Mouse (Mus musculus): Measurements from ENCODE around the gene Golga3.

The Golga3 gene

DNA sequence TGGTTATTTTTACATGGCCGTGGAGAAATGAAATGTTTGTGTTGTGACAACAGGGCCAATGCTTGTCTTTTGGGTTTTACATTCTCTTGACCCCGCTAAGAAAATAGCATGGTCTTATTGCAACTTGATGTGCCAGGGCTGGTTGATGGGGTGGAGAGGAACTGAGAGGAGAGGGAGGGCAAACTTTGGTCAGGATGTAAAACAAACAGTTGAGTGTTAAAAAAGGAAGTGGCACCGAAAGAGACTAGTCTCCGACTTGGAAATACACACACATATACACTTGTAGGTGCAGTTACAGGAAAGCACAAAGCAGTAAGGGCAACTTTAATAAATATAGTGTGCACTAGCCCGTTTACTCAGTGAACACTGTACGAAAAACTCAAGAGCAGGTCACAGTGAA is 55.8 kb downstream of the Golga3 start:
- DNase-seq = no peak

DNA sequence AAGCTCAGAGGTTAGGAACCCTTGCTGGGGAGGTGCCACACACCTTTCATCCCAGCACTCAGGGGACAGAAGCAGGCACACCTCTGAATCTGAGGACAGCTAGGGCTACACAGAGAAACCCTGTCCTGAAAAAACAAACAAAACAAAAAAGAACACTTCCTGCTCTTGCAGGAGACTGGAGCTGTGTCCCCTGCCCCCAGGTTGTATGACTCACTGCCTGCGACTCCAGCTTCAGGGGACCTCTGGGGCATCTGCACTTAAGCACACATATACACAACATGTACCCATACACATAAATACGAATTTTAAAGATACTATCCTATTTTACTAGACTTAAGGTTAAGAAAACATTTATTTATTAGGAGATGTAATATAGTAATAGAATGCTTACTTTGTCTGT is 67.6 kb downstream of the Golga3 start:
- no peak for DNase-seq

DNA sequence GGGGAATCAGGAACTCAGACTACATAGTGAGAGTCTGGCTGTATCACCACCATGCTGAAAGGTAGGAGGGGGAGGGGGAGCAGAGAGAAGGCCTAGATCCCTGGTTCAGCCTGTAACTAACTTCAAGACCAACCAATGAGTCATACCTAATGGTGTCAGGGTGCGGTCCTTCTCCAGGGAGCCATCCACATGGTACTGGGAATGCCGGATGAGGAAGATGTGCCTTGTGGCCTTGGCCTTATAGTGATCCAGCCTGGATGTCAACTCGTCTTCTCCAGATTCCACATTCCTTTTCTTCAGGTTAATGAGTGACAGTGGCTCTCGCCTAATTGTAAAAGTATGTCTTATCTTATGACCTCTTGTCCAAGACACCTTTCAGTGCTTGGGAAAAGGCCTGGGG is 90.4 kb downstream of the Golga3 start:
- DNase-seq = no peak

DNA sequence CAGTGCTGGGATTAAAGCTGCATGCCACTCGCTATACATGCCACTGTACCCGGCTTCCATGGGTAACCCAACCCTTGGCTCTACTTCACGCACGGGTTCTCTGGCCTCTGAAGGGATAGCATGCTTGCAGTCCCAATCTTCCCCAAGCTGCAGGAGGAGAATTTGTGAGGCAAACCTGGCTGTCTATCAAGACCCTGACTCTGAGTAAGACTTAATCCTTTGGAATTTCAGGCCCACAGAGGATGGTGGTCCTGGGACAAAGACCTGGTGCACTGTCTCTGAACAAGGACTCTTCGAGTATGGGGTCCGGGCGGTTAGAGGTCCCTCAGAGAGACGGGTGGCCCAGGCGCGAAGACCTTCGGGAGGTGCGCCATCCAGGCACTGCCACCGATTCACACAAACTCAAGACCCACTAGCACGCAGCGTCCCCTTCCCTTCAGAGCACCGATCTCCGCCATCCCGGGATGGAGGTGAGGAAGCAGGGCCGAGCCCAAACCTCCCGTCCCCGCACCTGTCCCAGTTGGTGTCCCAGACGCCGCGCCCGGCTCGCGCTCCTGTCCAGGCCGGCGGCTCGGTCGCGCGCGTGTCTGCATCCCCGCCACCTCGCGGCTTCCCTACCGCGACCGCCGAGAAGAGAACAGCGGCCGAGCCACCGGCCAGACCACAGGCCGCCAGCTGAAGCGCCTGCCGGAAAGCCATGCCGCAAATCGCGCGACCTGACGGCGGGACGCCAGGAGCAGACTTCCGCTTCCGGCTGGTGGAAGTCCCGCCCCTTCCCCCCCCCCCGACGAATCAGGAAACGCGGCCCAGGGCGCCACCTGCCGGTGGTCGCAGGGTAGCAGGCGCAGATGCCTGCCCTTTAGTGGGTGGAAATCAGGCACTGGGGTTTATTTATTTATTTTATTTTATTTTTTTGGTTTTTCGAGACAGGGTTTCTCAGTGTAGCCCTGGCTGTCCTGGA is 92.9 kb downstream of the Golga3 start, which contains the start of gene Pgam5:
Gene Pgam5 (minus strand): TSS at position 773 of the 961 bp plus-strand sequence.
- DNase-seq = peak; percentile 96 to 99

DNA sequence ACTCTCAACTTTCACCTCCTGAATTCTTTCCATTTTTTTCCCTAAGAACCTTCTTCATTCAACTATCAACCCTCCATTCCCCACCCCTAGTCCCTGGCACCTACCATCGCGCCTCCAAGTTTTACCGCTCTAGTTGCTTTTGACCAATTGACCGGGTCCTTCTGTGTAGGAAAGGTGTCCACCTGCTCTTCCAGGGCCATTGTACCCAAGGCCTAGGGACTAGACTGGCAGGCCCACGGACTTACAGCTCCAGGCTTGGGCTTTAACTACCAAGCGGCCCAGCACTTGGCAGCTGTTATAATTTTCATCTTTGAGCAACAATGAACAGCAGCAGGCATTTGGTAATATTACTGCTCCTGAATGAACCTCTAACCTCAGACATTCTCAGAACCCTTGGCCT is 93.7 kb downstream of the Golga3 start:
- peak; percentile 19 to 23 for DNase-seq

DNA sequence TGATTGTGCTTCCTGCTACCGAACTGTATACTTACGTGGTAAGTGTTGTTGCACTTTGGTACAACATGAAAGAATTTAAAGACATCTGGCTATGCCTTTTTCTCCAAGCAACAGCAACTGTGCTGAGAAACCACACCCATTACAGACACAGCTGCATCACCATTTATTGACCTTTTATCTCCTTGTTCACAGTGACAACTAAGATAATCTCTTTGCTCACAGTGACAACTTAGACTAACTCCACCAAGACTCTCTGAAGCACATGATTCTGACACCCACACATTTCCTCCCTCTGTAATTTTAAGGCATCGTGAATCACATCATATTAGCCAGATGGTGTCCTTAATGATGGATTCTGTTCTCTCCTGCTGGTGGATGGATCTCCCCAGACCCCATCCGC is 97.6 kb downstream of the Golga3 start:
- DNase-seq = no peak

DNA sequence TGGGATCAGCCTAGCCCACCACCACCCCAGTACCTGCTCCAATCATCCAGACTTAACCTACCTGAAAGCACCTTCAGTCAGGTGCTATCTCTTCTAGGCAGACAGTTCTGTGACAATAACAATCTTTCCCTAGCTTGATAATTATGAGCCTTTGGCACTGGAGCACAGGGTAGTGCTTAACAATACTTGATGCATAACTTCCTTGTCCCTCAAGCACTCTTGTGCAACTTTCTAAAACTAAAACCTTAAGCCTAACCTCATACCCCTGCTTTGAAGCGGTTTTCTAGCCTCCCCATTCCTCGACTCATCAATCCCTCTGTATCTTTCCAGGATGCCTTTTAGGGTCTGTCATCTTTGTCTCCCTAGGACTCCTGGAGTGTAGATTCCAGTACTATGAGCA is 98.3 kb downstream of the Golga3 start:
- no peak for DNase-seq
